Mouse (Mus musculus) E14TG2a.4 (cell line): ENCODE measurements at regions not wholly inside any gene's neighbourhood (a gene's known extent, or its start where the extent isn't known, plus 50 kb on each side); places are given as distances from the start of the nearest gene placed in this dataset.

Experiments
- CTCF ChIP-seq: conservative IDR thresholded peaks from 2 replicates; pipeline ENCODE4 v1.5.1; 2014; ENCODE audit warnings: low read length
- NANOG ChIP-seq: IDR thresholded peaks from 2 replicates; pipeline ENCODE4 v1.6.1; 2014; ENCODE audit warnings: borderline replicate concordance, low read length, mixed read lengths
- POU5F1 ChIP-seq: IDR thresholded peaks from 2 replicates; pipeline ENCODE4 v1.6.1; 2014; ENCODE audit warnings: low read length, borderline replicate concordance

- TF ChIP-seq CTCF, result no peak
- TF ChIP-seq NANOG, result no peak
- TF ChIP-seq POU5F1, result no peak
Measured at GRCm38 (mm10) chr3:139832599-139832998, 627.1 kb downstream of the Stpg2 start.
